Mouse (Mus musculus) embryonic fibroblast, embryonic 13.5 days (primary cell): ENCODE results near the gene Dock4.

Experiments used
- CTCF ChIP-seq: IDR thresholded peaks from 2 replicates; pipeline ENCODE4 v1.5.1; 2011; ENCODE audit warnings: mild to moderate bottlenecking, control low read depth, low read length, moderate library complexity, borderline replicate concordance; ENCODE audit not compliant: insufficient read depth
- POLR2A ChIP-seq: IDR thresholded peaks from 2 replicates; pipeline ENCODE4 v1.6.1; 2011; ENCODE audit warnings: low read depth, mild to moderate bottlenecking, control low read depth, low read length, moderate library complexity

DNA sequence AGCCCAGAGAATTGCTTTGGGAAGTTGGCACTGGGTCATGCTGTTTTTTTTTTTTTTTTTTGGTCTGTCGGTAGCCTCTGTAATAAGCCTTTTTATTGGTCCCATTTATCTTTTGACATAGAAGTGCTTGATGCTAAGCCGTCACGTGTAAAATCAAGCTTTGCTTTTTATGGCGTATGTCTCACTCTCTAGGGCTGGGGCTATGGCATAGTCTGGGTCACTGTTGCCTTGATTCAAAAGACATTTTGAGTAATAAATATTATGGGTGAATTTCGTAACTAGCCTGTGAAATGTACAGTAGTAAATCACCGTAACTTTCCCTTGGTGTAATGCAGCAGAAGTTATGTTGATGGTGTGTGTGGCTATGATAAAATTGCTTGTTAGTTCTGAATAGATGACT is 93.0 kb downstream of the Dock4 start:
- TF ChIP-seq CTCF (no peak), POLR2A (no peak)
